Mouse (Mus musculus) small intestine, adult 2 months (tissue): ENCODE results near the gene Abcb9.

Experiments
- CTCF ChIP-seq: fragments of 200-500 bp; IDR thresholded peaks from 2 replicates; pipeline ENCODE4 v1.5.1; 2012; ENCODE audit warnings: low read depth, mild to moderate bottlenecking, control low read depth, inconsistent platforms, low read length, moderate library complexity, mixed read lengths; ENCODE audit not compliant: insufficient replicate concordance, insufficient read length; ENCODE audit errors: extremely low read depth
- POLR2A ChIP-seq: fragments of 200-500 bp; IDR thresholded peaks from 2 replicates; pipeline ENCODE4 v1.6.1; 2012; ENCODE audit warnings: low read depth, mild to moderate bottlenecking, control low read depth, inconsistent platforms, low read length, moderate library complexity

DNA sequence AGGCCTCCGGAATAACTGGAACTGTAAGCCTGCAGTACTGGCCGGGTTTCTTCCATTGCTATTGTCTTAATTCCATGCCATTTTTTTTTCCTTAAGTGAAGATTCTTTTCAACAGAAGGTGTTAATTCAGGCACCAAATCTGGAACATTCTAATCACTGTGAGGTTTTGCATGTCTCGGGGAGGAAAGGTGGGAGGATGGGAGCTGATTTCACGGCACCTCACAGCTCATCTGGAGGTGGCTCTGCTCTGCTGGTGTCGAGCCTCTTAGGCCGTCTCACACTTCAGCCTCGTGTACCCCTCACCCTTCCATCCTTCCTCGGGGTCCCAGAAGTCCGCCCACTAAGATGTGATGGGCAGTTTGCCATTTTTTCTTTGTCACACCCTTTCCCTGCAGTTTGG is 54.5 kb downstream of the Abcb9 start:
- TF ChIP-seq CTCF (no peak), POLR2A (no peak)
